Mouse (Mus musculus): ENCODE measurements around the gene Tdrd5. TPM values are rescaled to one million over a fixed set of nuclear protein-coding genes. Genes with fewer than 3 reads are reported as not detected.

Gene Tdrd5
- 2.8 and 3.4 TPM in 2 replicates for polyA plus RNA-seq (2012; rRNA removed)

DNA sequence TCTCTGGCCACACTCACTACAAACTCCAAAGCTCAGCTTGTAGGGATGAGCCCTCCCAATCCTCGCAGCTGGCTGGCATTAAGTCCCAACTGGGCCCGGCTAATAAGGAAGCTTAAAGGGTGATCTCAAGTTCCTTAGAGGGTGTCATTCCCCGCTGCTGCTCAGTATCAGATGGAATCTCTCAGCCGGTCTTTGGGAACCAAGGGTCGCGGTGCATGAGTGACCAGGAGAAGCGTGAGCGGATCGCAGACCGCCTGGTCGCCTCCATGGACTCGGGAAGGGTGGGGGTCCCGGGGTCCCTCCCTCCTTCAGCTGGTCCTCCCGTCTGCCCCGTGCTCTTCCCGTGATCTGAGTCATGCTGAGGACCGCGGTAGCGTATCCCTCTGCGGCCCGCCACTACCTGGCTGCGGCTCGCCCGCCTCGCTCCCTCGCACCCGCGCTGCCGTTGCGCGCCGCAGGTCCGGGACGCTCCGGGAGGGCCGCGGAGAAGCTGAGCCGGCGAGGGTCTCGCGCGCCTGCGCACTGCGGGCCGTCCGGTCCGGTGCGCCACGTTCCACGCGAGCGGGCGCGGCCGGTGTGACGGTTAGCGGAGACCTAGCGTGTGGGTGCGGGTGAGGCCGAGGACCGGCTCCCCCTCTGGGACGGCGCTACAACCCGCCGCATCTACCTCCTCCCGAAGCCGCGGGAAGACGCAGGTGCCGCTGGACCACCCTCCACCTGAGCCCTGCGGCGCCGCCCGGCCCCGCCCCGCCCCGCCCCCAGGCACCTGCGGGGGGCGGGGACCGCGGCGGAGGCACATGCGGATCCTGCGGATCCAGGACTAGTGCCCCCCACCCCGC lies at the start of gene Tdrd5:
Gene Tdrd5, minus strand, starts transcription at position 754 of the 839 bp plus-strand sequence.
- Histone ChIP-seq H3K27me3 (replicated peaks; ENCODE audit: control insufficient read depth, insufficient read depth, low read length) (peaks cover 3% of the 10 kb centered on the region), H3K36me3 (ENCODE audit: control insufficient read depth, insufficient read depth, low read length) (no peaks in the 10 kb centered on the region), H3K4me1 (ENCODE audit: control insufficient read depth, insufficient read depth, low read length) (0 out of 2 replicates have a peak, but pooled peaks cover 3% of the 10 kb centered on the region), H3K27ac (ENCODE audit: insufficient read depth, low read depth, low read length) (no peak within 1 kb of the TSS), H3K4me3 (ENCODE audit: insufficient read depth, low read depth, low read length) (peak within 1 kb of the TSS; percentile 71)
- peak; percentile 27 for DNase-seq
- 1% methylated on average over 85 of the region's 85 CpGs for WGBS
- TF ChIP-seq POLR2A (IDR thresholded peaks at IDR 0.05; ENCODE audit: low read depth, low read length) (no peak), CTCF (conservative IDR thresholded peaks at IDR 0.05; ENCODE audit: insufficient read depth, insufficient read length, low read depth, low read length) (no peak)

DNA sequence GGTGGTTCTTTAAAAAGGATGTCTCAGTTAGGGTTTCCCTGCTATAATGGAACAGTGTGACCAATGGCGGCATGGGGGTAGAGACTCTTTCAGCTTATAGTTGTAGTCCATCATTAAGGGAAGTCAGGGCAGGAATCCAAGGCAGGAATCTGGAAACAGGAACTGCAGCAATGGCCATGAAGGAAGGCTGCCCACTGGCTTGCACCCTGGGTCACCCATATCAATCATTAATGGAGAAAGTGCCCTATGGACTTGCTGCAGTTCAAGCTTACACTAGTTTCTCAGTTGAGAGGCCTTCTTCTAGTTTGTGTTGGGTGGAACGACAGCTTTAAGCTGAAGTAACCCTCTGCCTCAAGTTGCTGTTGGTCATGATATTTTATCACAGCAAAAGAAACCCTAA lies 49.0 kb upstream of the Tdrd5 start:
- Histone ChIP-seq H3K4me3 (ENCODE audit: insufficient read depth, low read depth, low read length) (no peak overlapping the region), H3K4me1 (ENCODE audit: control insufficient read depth, insufficient read depth, low read length) (no peaks in the 10 kb centered on the region; the same call in 1 of the 2 replicates), H3K27ac (ENCODE audit: insufficient read depth, low read depth, low read length) (peak overlapping the region; percentile 39; the same call in 1 of the 2 replicates), H3K27me3 (replicated peaks; ENCODE audit: control insufficient read depth, insufficient read depth, low read length) (no peaks in the 10 kb centered on the region), H3K36me3 (ENCODE audit: control insufficient read depth, insufficient read depth, low read length) (no peaks in the 10 kb centered on the region)
- no peak for TF ChIP-seq POLR2A (IDR thresholded peaks at IDR 0.05; ENCODE audit: low read depth, low read length)
- TF ChIP-seq CTCF (conservative IDR thresholded peaks at IDR 0.05; ENCODE audit: insufficient read depth, insufficient read length, low read depth, low read length) = no peak
- WGBS = 62% methylated on average over 2 of the region's 2 CpGs
- DNase-seq = peak; percentile 86

DNA sequence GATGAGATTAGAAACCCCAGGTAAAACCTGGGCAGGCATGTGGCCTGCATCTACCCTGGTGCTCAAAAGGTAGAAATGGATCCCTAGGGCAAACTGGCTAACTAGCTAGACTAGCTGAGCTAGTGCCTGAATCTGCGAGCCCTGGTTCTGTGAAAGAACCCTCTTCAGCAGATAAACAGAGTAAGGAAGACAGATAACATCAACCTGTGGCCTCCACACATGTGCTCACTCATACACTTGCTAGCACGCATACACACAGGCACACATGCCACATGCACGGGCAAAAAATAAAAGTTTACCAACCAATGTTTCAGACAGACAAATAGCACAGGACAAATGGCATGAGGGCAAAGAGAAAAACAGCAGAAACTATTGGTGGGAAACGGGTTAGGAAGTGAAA lies 47.0 kb upstream of the Tdrd5 start:
- no peak overlapping the region for H3K4me3 ChIP-seq (ENCODE audit: insufficient read depth, low read depth, low read length)
- TF ChIP-seq CTCF (conservative IDR thresholded peaks at IDR 0.05; ENCODE audit: insufficient read depth, insufficient read length, low read depth, low read length) (no peak), POLR2A (IDR thresholded peaks at IDR 0.05; ENCODE audit: low read depth, low read length) (no peak)
- DNase-seq = no peak
- no peaks in the 10 kb centered on the region; the same call in 1 of the 2 replicates for H3K4me1 ChIP-seq (ENCODE audit: control insufficient read depth, insufficient read depth, low read length)
- no peaks in the 10 kb centered on the region for H3K36me3 ChIP-seq (ENCODE audit: control insufficient read depth, insufficient read depth, low read length)
- 89% methylated on average over 4 of the region's 4 CpGs for WGBS
- no peak overlapping the region for H3K27ac ChIP-seq (ENCODE audit: insufficient read depth, low read depth, low read length)
- H3K27me3 ChIP-seq (replicated peaks; ENCODE audit: control insufficient read depth, insufficient read depth, low read length) = no peaks in the 10 kb centered on the region

DNA sequence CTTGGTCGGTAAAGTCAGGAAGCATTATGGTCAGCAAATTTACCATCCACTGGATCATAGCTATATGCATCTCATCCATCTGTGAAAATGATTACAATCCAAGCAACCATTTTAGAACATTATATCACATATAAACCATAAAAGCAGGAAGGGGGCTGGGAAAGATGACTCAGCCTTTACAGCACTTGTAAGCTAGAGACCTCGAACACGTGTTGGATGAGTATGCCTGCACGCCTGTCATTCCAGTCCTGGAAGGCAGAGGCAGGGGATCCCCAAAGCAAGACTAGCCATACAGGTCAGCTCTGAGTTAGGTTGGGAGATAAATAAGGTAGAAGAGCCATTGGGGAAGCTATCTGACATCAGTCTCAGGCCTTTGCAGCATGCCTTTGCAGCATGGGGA lies 45.6 kb upstream of the Tdrd5 start:
- Histone ChIP-seq H3K4me3 (ENCODE audit: insufficient read depth, low read depth, low read length) (no peak overlapping the region), H3K27me3 (replicated peaks; ENCODE audit: control insufficient read depth, insufficient read depth, low read length) (no peaks in the 10 kb centered on the region), H3K4me1 (ENCODE audit: control insufficient read depth, insufficient read depth, low read length) (no peaks in the 10 kb centered on the region; the same call in 1 of the 2 replicates), H3K36me3 (ENCODE audit: control insufficient read depth, insufficient read depth, low read length) (no peaks in the 10 kb centered on the region), H3K27ac (ENCODE audit: insufficient read depth, low read depth, low read length) (no peak overlapping the region)
- WGBS = 87% methylated on average over 4 of the region's 4 CpGs
- no peak for DNase-seq
- TF ChIP-seq CTCF (conservative IDR thresholded peaks at IDR 0.05; ENCODE audit: insufficient read depth, insufficient read length, low read depth, low read length) (no peak), POLR2A (IDR thresholded peaks at IDR 0.05; ENCODE audit: low read depth, low read length) (no peak)

DNA sequence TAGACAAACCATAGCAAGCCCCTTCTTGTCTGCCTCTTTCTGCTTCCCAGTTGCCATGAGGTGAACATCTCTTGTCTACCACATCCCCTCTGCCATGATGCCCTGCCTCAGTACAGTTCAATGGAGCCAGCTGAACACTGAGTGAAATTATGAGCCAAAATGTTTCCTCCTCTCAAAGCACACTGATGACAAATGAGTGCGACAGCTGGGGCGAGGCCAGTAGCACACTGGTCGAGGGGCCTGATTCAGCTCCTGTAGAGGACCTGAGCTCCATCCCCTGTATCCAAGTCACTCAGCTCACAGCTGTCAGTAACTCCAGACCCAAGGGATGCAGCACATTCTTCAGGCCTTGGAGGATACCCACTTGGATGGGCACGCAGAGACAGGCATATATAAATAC lies 42.2 kb upstream of the Tdrd5 start:
- Histone ChIP-seq H3K4me3 (ENCODE audit: insufficient read depth, low read depth, low read length) (no peak overlapping the region), H3K36me3 (ENCODE audit: control insufficient read depth, insufficient read depth, low read length) (no peaks in the 10 kb centered on the region), H3K27ac (ENCODE audit: insufficient read depth, low read depth, low read length) (no peak overlapping the region), H3K27me3 (replicated peaks; ENCODE audit: control insufficient read depth, insufficient read depth, low read length) (no peaks in the 10 kb centered on the region), H3K4me1 (ENCODE audit: control insufficient read depth, insufficient read depth, low read length) (no peaks in the 10 kb centered on the region)
- WGBS = 94% methylated on average over 4 of the region's 4 CpGs
- no peak for DNase-seq
- TF ChIP-seq CTCF (conservative IDR thresholded peaks at IDR 0.05; ENCODE audit: insufficient read depth, insufficient read length, low read depth, low read length) = no peak
- TF ChIP-seq POLR2A (IDR thresholded peaks at IDR 0.05; ENCODE audit: low read depth, low read length) = no peak

DNA sequence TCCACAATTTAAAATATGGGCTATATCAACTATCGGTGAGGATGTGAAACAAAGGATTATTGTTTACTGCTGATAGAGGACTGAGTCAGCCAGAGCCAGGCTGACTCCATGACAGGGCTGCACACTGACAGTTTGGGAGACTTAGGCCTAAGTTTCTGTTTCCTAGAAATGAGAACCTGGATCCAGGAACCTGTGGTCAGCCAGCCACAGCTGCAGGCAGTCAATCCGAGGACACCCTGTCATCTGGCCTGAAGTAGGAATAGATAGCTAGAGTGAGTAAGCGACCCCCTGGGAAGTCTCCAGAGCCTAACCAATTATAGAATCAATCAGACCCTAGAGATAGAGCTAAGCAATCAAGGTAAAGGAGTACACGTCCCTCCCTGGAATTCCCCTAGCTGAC lies 41.0 kb upstream of the Tdrd5 start:
- H3K4me3 ChIP-seq (ENCODE audit: insufficient read depth, low read depth, low read length) = no peak overlapping the region
- whole genome bisulfite sequencing = 75% methylated on average over 4 of the region's 4 CpGs
- no peak for DNase-seq
- H3K36me3 ChIP-seq (ENCODE audit: control insufficient read depth, insufficient read depth, low read length) = no peaks in the 10 kb centered on the region
- no peak overlapping the region for H3K27ac ChIP-seq (ENCODE audit: insufficient read depth, low read depth, low read length)
- TF ChIP-seq POLR2A (IDR thresholded peaks at IDR 0.05; ENCODE audit: low read depth, low read length) (no peak), CTCF (conservative IDR thresholded peaks at IDR 0.05; ENCODE audit: insufficient read depth, insufficient read length, low read depth, low read length) (no peak)
- no peaks in the 10 kb centered on the region for H3K4me1 ChIP-seq (ENCODE audit: control insufficient read depth, insufficient read depth, low read length)
- no peaks in the 10 kb centered on the region for H3K27me3 ChIP-seq (replicated peaks; ENCODE audit: control insufficient read depth, insufficient read depth, low read length)

DNA sequence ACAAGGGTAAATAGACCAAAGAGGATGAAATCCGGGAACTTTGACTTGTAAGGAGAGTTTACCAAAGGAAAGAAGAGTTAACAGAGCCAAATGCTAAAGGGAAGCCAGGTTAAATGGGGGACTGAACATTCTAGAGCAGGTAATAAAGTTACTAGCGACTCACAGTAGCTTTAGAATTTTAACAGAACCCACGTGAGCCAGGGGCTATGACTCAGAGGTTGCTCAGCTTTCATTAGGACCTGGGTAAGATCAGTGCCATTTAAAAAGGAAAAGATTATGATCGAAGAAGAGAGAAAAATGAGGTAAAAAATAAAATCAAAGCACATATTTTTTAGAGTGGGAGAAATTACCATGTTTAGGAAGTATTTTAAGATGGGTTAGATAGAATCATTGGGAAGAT lies 37.4 kb upstream of the Tdrd5 start:
- H3K27ac ChIP-seq (ENCODE audit: insufficient read depth, low read depth, low read length) = no peak overlapping the region
- H3K27me3 ChIP-seq (replicated peaks; ENCODE audit: control insufficient read depth, insufficient read depth, low read length) = no peaks in the 10 kb centered on the region
- no peaks in the 10 kb centered on the region for H3K36me3 ChIP-seq (ENCODE audit: control insufficient read depth, insufficient read depth, low read length)
- no peak for TF ChIP-seq CTCF (conservative IDR thresholded peaks at IDR 0.05; ENCODE audit: insufficient read depth, insufficient read length, low read depth, low read length)
- no peak for TF ChIP-seq POLR2A (IDR thresholded peaks at IDR 0.05; ENCODE audit: low read depth, low read length)
- no peaks in the 10 kb centered on the region for H3K4me1 ChIP-seq (ENCODE audit: control insufficient read depth, insufficient read depth, low read length)
- no peak for DNase-seq
- 61% methylated on average over 4 of the region's 4 CpGs for WGBS
- H3K4me3 ChIP-seq (ENCODE audit: insufficient read depth, low read depth, low read length) = no peak overlapping the region
